Mouse (Mus musculus) fat pad, adult 2 months (tissue): ENCODE measurements around the gene Sms.
A peak's percentile ranks its signal among the peaks of the same experiment; 100 is the strongest.

Experiments used
- DNase-seq: peaks from one replicate; pipeline ENCODE4 v3.0.0-alpha.2; 2011; ENCODE audit warnings: low read depth, low spot score; ENCODE audit errors: extremely low read depth

Sms gene

DNA sequence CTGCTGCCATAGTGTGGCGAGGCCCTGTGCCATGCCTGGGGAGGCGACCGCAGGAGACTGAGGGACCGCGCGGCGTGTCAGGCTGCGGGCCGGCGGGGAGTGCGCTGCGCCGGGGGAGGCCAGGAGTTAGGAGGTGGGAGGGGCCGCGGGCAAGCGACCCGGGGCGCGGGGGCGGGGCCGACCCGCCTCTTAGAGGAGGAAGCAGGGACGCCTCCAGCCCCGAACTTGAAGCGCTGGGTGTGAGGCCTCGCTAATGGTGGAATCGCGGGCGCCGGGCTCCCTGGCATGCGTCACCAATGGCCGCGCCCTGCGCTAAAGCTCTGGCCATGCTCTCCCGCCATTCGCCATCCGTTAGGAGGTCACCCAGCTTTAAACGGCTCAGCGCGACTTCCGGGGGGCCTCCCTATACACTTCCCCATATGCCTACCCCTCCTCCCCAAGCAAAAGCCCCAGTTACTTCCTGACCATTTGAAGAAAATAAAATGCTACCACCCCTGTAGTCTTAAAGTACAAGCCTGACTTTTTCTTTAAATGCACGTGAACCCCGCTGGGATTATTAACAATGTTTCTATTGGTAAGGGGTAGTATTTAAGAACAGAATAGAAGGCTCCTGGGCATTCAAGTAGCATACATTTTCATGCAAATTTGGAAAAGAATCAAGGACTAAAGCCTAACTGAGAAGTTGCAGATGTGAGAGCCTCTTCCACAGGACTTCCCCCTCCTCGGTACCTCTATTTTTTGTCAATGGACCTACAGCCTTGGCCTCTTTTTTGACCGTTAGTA lies at the start of gene Sms:
Sms (minus strand) TSS at position 344 of the 783 bp plus-strand sequence.
- DNase-seq = no peak

DNA sequence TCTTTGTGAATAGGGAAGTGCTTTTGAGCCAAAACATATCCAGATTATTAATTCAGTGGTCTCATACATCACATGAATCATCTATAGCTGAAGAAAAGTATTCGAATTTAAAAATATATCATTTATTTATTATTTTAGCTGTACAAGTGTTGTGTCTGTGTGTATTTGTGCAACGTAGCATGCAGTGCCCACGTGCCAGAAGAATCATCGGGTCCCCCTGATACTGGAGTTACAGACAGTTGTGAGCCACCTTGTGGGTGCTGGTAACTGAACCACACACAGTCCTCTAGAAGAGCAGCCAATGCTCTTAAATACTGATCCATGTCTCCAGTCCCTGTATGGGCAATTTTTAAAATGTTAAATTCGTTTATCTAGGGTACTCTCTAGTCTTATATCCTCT lies 14.3 kb upstream of the Sms start:
- DNase-seq = no peak

DNA sequence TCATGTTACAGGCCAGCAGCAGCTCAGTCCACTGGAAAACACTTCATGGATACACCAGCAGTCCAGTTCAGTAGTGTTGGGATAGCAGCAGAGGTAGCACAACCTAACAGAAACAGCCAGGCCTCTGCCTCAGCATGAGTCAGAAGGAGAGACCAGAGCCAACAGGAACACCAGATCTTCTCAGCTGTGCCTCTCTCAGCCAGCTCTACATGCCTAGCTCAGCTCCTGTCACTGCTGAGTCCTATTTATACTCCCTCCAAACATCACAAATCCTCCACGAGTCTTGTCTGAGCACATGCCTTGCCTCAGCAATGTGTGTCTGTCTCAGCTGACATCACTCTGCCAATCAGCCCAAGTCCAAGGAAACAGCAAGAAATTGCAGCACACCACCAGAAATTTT lies 12.4 kb upstream of the Sms start:
- no peak for DNase-seq

DNA sequence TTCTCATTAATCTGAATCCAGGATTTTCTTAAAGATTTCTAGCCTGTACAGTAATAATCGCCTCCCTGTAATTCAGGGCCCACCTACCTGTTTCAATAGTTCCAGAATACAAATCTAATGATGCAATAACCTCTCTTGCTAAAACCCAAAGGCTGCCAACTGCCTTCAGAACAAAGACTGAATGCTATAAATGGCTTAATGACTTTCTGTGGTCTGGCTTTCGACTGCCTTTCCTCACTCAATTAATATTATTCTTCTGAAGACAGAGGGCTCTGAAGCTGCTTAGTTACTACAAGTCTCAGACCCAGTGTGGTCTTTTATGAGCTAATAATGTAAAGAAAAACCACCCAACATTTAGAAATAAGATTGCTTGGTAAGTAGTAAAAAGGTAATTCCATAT lies 9.8 kb upstream of the Sms start:
- DNase-seq = peak; percentile 23

DNA sequence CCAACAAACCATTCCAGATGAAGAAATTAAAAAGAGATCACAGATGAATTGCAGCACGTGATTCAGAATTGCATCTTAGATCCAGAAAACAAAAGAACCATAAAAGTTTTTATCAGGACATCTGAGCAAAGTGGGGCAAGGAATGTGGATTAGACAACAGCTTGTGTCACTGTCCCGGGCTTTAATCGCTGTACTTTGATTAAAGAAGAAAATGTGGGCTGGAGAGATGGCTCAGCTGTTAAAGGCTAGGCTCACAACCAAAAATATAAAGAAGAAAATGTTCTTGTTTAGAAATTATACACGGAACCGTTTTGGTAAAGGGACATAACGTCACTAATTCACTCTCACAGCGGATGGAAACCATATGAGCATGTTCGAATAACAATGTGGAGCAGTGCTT lies 7.9 kb upstream of the Sms start:
- no peak for DNase-seq

DNA sequence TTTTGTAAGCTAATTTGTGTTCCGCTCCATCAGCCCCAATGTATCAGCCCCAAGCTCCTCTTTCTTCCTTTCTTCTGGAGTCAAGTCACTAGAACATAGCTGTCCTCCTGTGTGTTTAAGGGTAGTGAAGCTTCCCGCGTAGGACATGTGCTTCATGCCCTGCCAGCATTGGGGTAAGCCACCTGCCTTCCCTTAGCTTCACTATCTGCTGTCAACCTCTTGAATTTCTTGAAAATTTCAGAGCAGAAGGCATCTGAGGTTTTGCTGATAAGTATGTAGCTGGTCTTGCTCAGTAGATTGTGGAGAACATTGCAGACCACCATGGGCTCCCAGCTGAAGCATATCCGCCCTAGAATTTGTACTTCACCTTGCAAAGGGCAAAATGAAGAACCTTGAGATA lies 1.1 kb upstream of the Sms start:
- DNase-seq = no peak

DNA sequence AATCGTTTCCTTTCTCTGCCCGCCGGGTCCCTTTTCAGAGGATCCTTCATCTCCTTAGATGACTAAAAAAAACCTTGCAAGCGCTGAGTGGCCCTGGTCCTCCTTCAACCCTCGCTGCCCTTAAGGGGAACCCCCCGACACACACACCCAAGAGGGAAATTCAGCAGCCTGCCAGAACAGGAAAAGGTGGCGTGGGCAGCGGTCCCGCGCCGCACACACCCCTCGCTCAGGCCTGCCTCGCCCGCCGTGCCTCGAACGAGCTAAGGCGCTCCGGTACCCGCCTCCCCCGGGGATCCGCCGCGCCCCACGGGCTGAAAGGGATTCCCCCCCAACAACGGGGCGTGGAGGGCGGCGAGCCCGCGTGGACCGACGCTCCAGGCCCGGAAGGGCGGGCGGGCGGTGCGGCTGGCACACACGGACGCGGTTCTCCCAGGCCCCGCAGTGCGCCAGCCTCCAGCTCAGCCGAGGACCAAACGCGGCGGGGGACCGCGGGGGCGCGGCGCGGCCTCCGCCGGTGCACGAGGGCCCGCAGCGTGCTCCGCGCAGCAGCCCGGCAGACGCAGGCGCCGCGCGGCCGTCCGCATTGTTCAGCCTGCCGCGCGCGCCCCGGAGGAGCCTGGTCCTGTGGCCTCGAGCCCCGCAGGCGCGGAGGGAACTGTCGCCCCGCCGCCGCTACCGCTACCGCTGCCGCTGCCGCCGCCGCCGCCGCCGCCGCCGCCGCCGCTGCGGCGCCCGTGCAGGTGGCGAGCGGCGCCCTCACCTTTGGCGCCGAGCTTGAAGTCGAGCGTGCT lies 747 bp downstream of the Sms start:
- DNase-seq = no peak

DNA sequence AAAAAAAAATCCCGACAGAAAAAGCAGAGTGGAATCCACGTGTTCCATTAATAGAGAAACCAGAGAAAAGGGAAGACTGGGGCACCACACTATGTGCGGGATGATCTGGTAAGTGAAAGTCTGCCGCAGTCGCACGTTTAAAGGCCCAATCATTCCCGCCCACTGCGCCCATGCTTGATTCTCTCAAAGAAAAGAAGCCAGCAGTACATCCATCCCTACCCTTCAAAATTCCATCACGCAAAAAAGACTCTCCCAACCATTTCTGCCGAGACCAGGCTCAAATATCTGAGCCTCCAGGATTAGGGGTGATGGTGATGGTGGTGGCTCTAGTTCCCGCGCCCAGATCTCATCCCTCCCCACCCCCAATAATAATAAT lies 1.3 kb downstream of the Sms start:
- no peak for DNase-seq

DNA sequence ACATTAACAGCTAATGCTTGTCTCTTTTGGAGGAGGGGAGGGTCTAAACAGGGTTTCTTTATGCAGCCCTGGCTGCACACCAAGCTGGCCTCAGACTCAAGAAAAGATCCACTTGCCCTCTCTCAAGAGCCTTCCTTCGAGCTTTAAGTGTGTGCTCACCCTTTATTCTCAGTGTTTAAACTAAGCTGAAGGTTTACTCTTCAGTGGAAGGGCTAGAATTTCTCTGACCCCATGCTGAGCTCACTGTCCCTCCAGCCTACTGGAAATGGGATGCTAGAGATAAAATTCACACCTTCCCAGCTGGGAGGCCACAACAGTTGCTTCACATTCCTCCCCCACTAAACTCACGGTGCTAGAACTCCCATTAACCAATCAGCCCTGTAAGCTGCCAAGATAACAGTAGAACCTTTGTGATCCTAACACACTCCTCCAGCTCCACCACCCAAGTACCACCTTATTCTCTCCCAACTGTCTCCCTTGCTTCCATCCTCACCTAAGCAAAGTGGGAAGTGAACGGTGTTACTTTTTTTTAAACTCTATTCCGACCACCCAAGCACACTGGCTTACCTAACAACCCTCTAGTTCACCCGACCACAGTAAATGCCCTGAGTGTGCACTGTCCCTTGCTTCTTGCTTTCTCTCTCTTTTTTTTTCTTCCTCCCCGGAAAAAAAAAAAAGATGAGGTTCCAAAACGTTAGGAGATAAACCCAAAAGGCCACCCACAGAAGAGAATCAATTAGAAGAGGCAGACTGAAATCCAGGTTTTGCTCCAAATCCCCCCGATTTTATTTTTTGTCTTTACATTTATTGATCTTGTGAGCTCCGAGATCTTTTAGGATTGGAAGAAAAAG lies 2.0 kb downstream of the Sms start:
- DNase-seq = no peak

DNA sequence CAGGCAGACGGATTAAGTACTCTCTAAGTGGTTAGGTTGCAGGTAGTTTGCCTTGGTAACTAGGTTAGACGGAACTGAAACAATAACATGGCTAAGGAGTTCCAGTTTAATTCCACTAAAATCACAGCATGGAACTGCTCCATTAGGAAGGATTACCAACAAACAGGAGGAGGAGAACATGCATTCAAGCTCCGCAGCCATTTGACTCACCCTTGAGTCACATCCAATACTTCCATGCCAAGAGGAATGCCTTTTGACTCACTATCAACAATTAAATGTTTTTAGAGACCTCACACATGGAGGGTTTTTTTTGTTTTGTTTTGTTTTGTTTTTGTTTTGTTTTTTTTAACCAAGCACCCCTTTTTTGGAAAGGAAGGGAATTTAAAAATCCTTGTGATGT lies 3.3 kb downstream of the Sms start:
- no peak for DNase-seq

DNA sequence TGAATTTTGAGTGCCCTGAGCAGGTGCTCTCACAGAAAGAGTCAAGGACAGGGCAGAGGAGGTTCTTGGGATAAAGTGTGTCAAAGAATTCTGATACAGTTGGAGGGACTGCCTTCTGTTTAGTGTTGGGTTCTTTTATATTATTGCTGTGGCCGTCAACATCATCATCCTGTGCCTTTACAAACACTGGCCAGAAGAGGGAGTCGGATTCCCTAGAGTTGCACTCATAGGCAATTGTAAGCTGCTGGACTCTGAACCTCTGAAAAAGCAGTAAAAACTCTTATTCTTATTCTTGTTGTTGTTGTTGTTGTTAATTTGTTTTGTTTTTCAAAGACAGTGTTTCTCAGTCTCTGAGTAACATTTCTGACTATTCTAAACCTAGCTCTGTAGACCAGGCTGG lies 5.3 kb downstream of the Sms start:
- DNase-seq = no peak

DNA sequence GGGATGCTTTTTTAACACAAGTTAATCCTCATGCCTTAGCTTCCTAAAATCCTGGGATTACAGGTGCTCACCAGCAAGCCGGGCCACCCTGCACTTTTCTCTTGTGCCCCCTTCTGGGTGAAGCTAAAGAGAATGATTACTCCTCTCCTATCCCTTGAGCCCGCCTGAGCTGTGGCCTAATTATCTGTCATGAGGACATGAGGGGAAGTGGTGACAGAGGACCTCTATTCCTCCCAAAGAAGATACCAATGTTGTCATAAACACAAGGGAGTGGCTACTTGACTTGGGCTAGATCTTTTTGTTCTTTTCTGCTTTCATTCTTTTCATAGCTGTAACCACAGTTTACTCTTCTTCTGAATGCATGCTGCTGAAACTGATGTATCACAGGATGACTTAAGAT lies 9.2 kb downstream of the Sms start:
- DNase-seq = no peak

DNA sequence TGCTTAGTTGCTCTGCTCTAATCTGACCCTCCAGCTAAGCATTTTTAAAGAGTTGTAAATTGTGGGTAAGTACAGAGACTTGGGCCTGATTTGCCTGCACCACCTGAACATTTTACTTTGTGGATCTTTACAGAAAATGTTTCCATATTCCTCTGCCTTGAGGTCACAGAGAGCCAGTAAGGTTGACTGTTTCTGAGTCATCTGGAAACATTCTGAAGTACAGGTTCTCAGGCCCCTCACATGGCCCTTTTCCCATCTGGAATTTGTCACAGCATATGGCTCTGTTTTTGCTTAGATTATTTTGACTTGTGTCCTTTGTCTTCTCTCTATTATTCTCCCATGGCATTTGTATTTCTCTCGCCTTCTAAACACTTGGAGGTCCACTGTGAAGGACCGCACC lies 10.2 kb downstream of the Sms start:
- DNase-seq = no peak

DNA sequence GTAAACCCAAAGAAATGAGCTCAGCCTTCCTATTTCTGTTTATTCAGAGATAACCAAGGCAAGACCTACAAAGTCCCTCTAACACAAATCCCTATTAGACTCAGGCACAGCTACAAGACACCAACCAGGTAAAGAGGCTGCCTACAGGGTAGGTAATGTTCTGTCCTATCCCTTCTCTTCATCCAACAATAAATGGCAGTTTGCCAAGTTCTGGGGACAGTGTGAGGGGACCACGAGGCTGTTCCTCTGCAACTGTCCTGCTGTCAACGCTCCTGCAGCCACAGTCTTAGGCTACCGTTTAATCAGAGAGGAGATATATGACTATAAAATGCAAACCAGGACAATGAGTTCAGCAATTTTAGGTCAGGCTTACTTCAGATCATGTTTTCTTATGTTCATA lies 14.8 kb downstream of the Sms start:
- DNase-seq = no peak

DNA sequence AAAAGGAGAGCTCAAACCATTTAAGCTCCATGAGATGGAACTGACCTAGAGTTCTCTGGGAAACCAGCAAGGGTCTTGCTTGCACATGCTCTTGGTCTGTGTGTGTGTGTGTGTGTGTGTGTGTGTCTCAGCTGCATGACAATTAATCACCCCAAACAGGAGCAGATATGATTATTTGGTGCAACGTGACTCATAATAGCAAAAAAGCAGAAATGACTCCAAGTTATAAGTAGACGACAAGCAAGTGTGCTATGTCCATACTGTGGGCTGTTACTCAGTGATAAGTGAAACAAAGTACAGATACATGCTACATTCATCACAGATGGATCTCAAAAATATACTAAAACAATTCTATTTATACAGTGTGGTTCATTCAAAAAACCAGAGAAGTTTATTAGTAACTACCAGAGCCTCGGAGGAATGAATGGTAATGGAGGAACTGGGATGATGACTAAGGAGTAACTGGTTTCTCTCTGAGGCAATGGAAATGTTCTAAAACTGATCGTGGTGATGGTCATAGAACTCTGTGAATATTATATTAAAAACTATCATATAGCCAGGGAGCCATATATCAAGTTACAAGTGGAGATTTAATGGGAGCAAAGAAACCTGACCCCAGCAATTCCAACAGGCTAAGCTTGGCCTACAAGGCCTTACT lies 15.8 kb downstream of the Sms start:
- DNase-seq = no peak

DNA sequence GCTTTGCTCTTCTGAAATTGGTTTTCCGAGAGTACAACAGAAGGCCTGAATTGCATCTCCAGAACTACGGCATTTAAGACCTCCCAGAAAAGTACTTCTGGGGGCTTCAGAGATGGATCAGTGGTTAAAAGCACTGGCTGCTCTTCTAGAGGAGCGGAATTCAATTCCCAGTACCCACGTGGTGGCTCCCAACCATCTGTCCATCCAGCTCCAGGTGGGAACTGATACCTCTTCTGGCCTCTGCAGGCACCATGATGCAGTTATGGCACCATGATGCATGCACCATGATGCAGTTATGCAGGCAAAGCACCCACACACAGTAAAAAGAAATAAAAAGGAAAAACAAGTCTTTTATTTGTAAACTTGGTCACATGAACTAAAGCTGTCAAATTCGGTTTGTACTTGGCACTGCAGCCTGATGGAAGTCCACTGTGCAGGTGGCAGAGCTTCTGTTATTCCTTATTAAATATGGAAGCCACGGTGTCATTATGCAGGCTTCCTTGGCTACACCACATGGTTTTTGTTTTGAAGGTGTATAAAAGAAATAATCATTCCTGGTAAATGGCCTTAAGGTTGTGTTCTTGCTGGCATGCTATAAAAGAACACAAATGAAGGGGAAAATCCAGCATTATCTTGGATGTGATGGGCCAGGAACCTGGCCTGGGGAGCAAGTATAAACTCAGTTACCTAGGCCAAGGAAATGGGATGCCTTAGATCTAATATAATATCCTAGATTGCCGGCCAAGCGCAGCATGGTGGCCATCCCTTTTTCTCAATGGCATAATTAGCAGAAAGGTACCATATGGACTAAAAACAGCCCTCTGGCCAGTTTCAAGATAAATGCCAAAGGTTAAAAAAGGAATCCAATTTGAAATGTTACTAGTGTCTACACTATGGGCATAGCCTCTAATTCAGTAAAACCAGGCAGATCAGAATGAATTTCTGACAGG lies 20.1 kb downstream of the Sms start:
- no peak for DNase-seq

DNA sequence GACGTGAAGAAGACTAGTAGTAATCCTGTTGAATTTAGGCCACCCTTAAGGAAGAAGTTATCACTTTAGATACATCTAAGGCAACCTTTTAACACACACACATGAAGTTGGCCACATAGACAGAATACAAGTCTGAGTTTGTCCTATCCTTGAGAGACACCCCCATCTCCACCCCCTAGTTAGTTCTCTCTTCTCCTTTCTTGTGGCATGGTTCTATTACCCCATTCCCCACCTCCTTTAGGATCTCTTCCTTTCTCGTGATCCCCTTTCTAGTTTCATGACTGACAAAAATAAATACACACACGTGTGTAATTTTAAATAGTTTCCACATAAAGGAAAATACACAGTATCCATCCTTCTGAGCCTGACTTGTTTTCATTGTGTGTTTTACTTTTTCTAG lies 23.3 kb downstream of the Sms start:
- DNase-seq = no peak

DNA sequence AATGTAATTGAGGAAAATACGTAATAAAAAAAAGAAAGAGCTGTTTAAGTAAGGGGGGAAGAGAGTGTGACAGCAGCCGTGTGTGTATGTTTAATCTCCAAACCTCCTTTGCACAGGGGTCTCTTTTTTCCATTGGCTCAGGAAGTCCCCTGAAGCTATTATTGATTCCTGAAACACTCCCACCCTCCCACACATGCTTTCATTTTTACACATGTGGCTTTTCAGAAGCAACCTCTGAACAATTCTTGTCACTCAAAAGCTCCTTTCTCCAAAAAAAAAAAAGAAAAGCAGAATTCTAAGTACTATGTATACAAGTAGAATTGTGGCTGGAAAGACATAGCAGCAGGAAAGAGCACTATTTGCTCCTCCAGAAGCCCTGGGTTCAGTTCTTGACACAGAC lies 24.0 kb downstream of the Sms start:
- DNase-seq = no peak

DNA sequence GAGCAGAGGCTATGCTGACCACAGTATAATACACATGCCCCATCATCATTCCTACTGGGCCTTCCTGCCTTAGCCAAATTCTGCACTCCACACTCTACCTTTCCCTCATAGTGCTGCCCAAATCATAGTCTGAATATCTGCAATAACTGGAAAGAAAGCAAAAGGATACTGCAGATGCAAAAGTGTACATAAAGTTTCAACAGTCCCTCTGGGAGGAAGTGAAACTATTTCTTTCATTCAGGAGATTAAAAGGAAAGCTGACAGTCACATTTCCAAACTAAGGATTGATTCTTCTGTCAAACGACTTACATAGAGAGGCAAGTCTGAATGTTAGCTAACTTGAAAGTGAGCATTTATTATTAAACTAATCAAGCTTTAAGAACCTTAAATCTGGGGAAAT lies 26.1 kb downstream of the Sms start:
- no peak for DNase-seq

DNA sequence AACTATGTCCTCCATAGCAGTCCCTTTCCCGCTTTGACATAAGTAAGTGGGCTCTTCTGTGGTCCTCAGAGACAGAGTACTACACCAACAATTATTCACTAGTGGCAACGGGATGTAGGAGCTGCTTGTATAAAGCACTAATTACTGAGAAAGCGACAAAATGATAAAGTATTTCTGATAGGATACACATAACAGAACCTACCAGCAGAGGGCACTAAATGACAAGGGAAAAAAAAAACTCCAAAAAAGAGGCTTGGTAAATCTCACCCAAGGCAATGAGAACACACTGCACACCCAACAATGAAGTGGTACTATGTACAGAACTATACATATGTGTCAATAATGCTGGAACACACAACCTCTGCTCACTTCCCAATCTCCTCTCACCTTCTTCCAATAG lies 29.4 kb downstream of the Sms start:
- DNase-seq = no peak
